Mouse (Mus musculus) liver, embryonic 13.5 days (tissue): Measurements from ENCODE around the gene Usp34. TPM values are rescaled to one million over a fixed set of nuclear protein-coding genes. Genes with fewer than 3 reads are reported as not detected.
"Not testable (repeated sequence)": the region's sequence is repeated elsewhere in the genome, so short reads cannot be mapped to it uniquely, and the experiment has no call there.

ENCODE experiments used
- ATAC-seq: fragments of 200-750 bp; cut with Nextera tagmentation; 2 replicates; pipeline ENCODE4 v1.8.0; 2017; ENCODE audit warnings: low read depth, mild to moderate bottlenecking, moderate number of reproducible peaks, moderate library complexity
- DNase-seq: peaks from one replicate; pipeline ENCODE4 v3.0.0; 2022
- H3K27ac ChIP-seq: fragments of 300-500 bp; sonication (generic); 2 replicates; pipeline ENCODE4 v1.5.1; 2015; ENCODE audit warnings: moderate library complexity, mild to moderate bottlenecking, inconsistent platforms
- H3K27me3 ChIP-seq: fragments of 300-500 bp; sonication (generic); 2 replicates; pipeline ENCODE4 v1.6.1; 2015; ENCODE audit warnings: mild to moderate bottlenecking, inconsistent platforms
- H3K36me3 ChIP-seq: fragments of 300-500 bp; sonication (generic); 2 replicates; pipeline ENCODE4 v1.6.1; 2015; ENCODE audit warnings: mild to moderate bottlenecking, inconsistent platforms
- H3K4me1 ChIP-seq: fragments of 300-500 bp; sonication (generic); replicated peaks from 2 replicates; pipeline ENCODE4 v1.6.1; 2015; ENCODE audit warnings: inconsistent platforms
- H3K4me2 ChIP-seq: fragments of 300-500 bp; sonication (generic); 2 replicates; pipeline ENCODE4 v1.6.1; 2015; ENCODE audit warnings: inconsistent platforms, mild to moderate bottlenecking, moderate library complexity
- H3K4me3 ChIP-seq: fragments of 300-500 bp; sonication (generic); replicated peaks from 2 replicates; pipeline ENCODE4 v1.5.1; 2015; ENCODE audit warnings: mild to moderate bottlenecking, inconsistent platforms
- H3K9ac ChIP-seq: fragments of 300-500 bp; sonication (generic); 2 replicates; pipeline ENCODE4 v1.6.1; 2015; ENCODE audit warnings: mild to moderate bottlenecking, inconsistent platforms
- H3K9me3 ChIP-seq: fragments of 300-500 bp; sonication (generic); replicated peaks from 2 replicates; pipeline ENCODE4 v1.6.1; 2016; ENCODE audit warnings: inconsistent platforms
- WGBS: fragments of 180-500 bp; shearing (Covaris S2); methylation state at CpG from one replicate; pipeline ENCODE4 v1.1.7; 2015; ENCODE audit not compliant: insufficient replicate concordance; 5-methylcytosine and 5-hydroxymethylcytosine counted together
- polyA plus RNA-seq: library from polyadenylated mRNA; unstranded; fragments of >200 nt; fragmentation: Nextera tagmentation; extraction: Ambion mirVana; gene quantifications from 2 replicates; pipeline ENCODE4 v1.2.1, GENCODE M21; 2015

The Usp34 gene
- 9.4 and 9.5 TPM in 2 replicates for polyA plus RNA-seq

DNA sequence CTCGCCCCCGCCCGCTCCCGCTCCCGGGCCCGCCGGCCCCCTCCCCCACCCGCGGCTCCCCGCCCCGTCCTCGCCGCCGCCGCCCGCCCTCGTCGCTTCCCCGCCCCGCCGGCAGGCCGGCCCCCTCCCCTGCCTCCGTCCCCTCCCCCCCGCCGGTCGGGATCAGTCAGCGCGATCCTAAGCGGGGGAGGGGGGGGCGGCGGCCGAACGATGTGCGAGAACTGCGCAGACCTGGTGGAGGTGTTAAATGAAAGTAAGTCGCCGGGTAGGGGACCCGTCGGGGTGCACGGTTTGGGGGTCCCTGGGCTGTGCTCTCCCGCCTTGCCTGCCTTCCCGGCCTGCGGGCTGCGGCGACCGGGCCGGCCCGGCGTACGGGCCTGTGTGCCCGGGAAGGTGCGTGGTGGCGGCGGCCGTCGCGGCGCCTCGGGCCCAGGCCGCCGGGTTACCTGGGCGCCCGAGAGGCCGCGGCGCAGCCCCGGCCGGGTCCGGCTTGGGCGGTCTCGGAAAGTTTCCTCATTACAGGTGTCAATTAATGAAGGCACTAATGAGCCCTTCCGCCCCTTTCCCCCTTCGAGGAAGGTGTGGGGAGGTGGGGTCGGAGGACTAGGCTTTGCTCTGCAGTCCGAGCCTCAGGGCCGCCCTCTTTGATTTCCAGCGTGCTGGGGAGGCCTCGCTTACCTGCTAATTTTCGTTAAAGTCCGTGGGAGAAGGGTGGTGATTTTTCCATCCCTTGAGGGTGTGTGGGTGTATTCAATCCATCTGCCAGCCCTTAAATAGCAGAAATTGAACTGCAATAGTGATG, at the start of gene Usp34:
Gene Usp34, plus strand, starts transcription at position 132 of the 802 bp plus-strand sequence.
- Histone ChIP-seq H3K27me3 (no peaks in the 10 kb centered on the region), H3K4me2 (peak within 1 kb of the TSS; percentile 82), H3K4me3 (peak within 1 kb of the TSS; percentile 98), H3K9me3 (no peaks in the 10 kb centered on the region), H3K36me3 (peaks cover 12% of the 10 kb centered on the region; the same call in 1 of the 2 replicates), H3K9ac (peak within 1 kb of the TSS; percentile 98), H3K4me1 (peaks cover 41% of the 10 kb centered on the region), H3K27ac (peak within 1 kb of the TSS; percentile 98)
- DNase-seq (peak; percentile 39), ATAC-seq (peak; percentile 56)
- under 1% methylated on average over 52 of the region's 80 CpGs for WGBS

DNA sequence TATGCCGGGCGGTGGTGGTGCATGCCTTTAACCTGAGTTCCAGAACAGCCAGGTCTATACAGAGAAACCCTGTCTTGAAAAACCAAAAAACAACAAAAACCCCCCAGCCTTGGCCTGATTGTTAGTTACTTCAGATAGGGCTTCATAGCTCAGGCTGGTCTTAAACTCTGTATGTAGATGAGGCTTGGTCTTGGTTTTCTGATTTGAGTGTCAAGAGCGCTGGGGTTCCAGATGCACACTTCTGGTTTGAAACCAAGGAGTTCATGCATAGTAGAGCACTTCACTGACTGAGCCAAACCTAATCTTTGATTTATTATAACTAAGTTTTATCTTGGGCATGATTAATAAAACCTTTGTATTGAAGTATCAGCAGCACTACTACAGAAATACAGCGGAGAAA, 47.6 kb upstream of the Usp34 start:
- DNase-seq: no peak
- Histone ChIP-seq H3K27ac (no peak overlapping the region), H3K36me3 (peaks cover 38% of the 10 kb centered on the region), H3K4me2 (peak overlapping the region; percentile 94), H3K4me3 (peak overlapping the region; percentile 43), H3K27me3 (no peaks in the 10 kb centered on the region), H3K9ac (peak overlapping the region; percentile 49), H3K4me1 (peaks cover 55% of the 10 kb centered on the region), H3K9me3 (no peaks in the 10 kb centered on the region)
- ATAC-seq: no peak
- WGBS: 76% methylated on average over 4 of the region's 4 CpGs

DNA sequence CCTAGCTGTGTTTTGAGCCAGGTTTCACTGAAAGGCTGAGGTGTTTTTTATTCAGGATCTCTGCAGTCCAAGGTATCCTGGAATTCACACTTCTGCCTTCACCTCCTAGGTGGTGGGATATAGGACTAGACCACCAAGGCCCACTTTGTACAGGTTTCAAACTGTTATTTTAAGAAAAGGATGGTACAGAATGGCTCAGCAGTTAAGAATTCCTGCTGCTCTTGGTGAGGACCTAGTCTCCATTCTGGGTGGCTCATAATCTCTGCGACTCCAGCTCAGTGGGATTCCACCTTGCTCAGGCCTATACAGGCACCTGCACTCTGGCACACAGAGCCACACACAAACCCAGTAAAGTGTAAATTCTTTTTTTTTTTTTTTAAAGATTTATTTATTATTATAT, 47.2 kb upstream of the Usp34 start:
- H3K9me3 ChIP-seq: no peaks in the 10 kb centered on the region
- peaks cover 51% of the 10 kb centered on the region for H3K4me1 ChIP-seq
- peak overlapping the region; percentile 44; the same call in 1 of the 2 replicates for H3K9ac ChIP-seq
- no peak for ATAC-seq
- H3K4me2 ChIP-seq: peak overlapping the region; percentile 94
- 70% methylated on average over 1 of the region's 1 CpGs for WGBS
- H3K27ac ChIP-seq: no peak overlapping the region
- DNase-seq: no peak
- peaks cover 41% of the 10 kb centered on the region for H3K36me3 ChIP-seq
- H3K27me3 ChIP-seq: no peaks in the 10 kb centered on the region
- H3K4me3 ChIP-seq: peak overlapping the region; percentile 43

DNA sequence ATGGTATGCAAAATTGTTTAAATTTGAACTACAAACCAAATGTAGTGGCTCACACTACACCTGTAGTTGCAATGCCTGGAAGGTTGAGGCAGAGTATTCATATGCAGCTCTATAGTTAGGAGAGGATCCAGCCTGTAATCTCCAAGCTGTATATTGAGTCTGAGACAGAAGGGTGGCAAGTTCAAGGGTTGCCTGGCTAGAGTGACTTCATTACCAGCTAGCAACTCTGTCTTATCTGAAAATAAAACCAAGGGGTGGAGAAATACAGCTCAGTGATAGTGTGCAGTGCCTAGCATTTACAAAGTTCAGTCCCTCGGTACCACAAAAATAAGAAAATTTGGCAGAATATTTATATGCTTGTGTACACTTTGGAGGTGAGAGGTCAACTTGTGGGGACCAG, 46.5 kb upstream of the Usp34 start:
- Histone ChIP-seq H3K36me3 (peaks cover 48% of the 10 kb centered on the region), H3K4me1 (peaks cover 46% of the 10 kb centered on the region), H3K9me3 (no peaks in the 10 kb centered on the region), H3K9ac (peak overlapping the region; percentile 42; the same call in 1 of the 2 replicates), H3K4me2 (peak overlapping the region; percentile 94), H3K4me3 (peak overlapping the region; percentile 19), H3K27ac (peak overlapping the region; percentile 53; the same call in 1 of the 2 replicates), H3K27me3 (no peaks in the 10 kb centered on the region)
- 25% methylated on average over 1 of the region's 1 CpGs for WGBS
- ATAC-seq: no peak
- no peak for DNase-seq

DNA sequence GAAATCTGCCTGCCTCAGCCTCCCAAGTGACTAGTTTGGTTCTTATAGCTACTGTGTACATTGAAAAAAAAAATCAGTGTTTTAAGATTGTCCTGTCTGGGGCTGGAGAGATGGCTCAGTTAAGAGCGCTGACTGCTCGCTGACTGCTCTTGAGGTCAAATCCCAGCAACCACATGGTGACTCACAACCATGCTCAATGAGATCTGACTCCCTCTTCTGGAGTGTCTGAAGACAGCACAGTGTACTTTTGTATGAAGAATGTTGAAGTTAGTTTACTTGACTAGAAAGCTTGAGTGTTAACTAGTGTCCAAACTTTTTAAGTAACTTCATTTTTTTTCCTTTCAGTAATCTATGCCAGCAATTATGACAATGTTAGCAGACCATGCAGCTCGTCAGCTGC, 45.2 kb upstream of the Usp34 start:
- peaks cover 61% of the 10 kb centered on the region for H3K36me3 ChIP-seq
- H3K27me3 ChIP-seq: no peaks in the 10 kb centered on the region
- WGBS: 64% methylated on average over 3 of the region's 3 CpGs
- no peak overlapping the region for H3K4me3 ChIP-seq
- ATAC-seq: no peak
- peaks cover 46% of the 10 kb centered on the region for H3K4me1 ChIP-seq
- DNase-seq: no peak
- no peak overlapping the region for H3K27ac ChIP-seq
- H3K4me2 ChIP-seq: no peak overlapping the region
- no peaks in the 10 kb centered on the region for H3K9me3 ChIP-seq
- no peak overlapping the region for H3K9ac ChIP-seq

DNA sequence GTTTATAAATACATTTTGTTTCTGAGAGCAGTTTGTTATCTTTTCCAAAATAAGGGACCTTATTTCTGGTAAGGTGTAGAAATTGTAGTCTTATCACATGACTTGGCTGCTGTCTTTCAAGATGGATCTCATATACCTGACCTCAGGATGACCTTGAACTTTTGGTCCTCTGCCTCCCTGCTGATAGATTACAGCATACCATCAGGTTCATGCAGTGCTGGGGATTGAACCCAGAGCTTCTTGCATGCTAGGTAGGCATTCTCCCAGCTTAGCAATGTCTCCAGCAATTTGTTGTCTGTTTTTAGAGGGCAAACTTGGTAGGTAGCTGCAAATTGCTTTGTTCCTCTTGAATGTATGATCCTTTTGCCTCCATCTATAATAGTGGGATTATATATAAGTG, 41.7 kb upstream of the Usp34 start:
- H3K36me3 ChIP-seq: peaks cover 79% of the 10 kb centered on the region
- peaks cover 23% of the 10 kb centered on the region for H3K4me1 ChIP-seq
- no peak overlapping the region for H3K27ac ChIP-seq
- no peak overlapping the region for H3K4me2 ChIP-seq
- no peaks in the 10 kb centered on the region for H3K9me3 ChIP-seq
- no peak for DNase-seq
- no peaks in the 10 kb centered on the region for H3K27me3 ChIP-seq
- no peak overlapping the region for H3K4me3 ChIP-seq
- no peak overlapping the region for H3K9ac ChIP-seq
- no peak for ATAC-seq

DNA sequence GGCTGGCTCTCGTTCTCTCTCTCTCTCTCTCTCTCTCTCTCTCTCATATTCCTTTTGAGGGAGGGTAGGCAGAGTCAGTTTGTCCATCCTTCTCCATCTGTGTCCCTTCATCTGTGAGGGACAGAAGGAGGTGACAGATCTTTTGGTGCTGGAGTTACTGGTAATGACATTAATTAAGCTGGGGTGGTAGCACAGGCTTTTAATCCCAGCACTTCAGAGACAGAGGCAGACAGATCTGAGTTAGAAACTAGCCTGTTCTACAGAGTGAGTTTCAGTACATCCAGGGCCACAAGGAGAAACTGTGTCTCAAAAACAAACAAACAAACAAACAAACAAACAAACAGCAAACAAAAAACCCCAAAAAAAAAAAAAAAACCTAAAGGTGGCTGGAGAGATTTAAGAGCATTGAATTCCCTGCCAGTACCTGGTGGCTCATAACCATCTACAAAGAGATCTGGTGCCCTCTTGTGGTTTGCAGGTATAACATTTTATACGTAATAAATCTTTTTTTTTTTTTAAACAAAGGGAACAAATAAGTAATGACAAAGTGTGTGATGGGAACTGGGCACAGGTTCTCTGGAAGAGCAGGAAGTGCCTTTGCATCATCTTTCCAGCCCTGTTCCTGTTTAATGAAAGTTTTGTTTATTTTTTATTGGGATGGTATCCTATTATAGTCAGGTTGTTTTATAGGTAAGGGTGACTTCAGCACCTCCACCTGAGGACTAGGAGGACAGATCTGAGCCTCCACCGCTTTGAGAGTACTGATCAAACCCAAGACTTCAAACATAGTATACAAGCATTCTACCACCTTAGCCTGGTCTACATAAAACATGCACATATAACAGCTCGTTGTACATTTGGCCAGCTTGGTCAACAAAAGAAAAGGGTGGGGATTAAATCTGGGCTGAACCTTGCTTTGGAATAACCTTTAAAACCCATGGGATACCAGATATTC, 34.6 kb upstream of the Usp34 start:
- DNase-seq (no peak), ATAC-seq (0 out of 2 replicates have a peak, but pooled peaks have one; percentile 10)

DNA sequence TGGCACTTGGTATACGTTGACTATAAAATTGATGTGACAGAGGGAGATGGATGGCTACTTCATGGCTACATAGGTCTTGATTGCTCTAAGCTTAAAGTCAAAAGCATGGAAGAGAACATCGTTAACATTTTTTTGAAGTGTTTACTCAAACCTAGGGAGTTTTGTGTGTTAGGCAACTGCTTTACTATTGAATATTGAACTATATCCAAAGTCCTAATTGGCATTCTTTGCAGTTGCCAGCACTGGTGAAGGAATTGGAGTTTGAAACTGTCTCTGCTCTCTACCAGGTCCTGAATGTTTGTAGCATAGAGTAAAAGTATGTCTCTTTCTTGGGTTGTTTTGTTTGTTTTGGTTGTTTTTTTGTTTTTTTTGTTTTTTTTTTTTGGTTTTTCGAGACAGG, 30.9 kb upstream of the Usp34 start:
- no peak for DNase-seq
- WGBS: 75% methylated on average over 3 of the region's 3 CpGs
- H3K36me3 ChIP-seq: peaks cover 95% of the 10 kb centered on the region

More for the DNA sequence above, 34.6 kb upstream of the Usp34 start:
- Histone ChIP-seq H3K4me1 (no peaks in the 10 kb centered on the region), H3K27ac (no peak overlapping the region), H3K9ac (no peak overlapping the region), H3K4me2 (no peak overlapping the region), H3K9me3 (no peaks in the 10 kb centered on the region), H3K27me3 (no peaks in the 10 kb centered on the region), H3K36me3 (peaks cover 86% of the 10 kb centered on the region), H3K4me3 (no peak overlapping the region)
- 77% methylated on average over 4 of the region's 4 CpGs for WGBS

DNA sequence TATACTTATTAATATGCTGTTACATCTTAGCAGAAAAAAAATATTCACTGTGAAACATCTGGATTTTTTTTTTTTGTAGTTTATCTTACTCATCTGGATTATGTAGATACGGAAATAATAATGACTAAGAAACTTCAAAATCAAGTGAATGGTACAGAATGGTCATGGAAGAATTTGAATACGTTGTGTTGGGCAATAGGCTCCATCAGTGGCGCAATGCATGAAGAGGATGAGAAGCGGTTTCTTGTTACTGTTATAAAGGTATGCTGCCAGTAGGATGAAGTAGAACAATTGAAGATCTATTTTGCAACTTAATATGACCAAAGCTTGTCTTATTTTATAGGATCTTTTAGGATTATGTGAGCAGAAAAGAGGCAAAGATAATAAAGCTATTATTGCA, 22.2 kb upstream of the Usp34 start:
- Histone ChIP-seq H3K4me1 (no peaks in the 10 kb centered on the region), H3K9me3 (no peaks in the 10 kb centered on the region), H3K4me2 (no peak overlapping the region), H3K9ac (no peak overlapping the region), H3K4me3 (no peak overlapping the region), H3K27ac (no peak overlapping the region), H3K27me3 (no peaks in the 10 kb centered on the region), H3K36me3 (peaks cover 92% of the 10 kb centered on the region)
- DNase-seq: no peak
- WGBS: 88% methylated on average over 4 of the region's 4 CpGs
- no peak for ATAC-seq

More for the DNA sequence above, 30.9 kb upstream of the Usp34 start:
- H3K9me3 ChIP-seq: no peaks in the 10 kb centered on the region
- no peak overlapping the region for H3K9ac ChIP-seq
- no peak overlapping the region for H3K4me3 ChIP-seq
- no peaks in the 10 kb centered on the region for H3K27me3 ChIP-seq
- H3K4me2 ChIP-seq: no peak overlapping the region
- H3K4me1 ChIP-seq: no peaks in the 10 kb centered on the region
- no peak overlapping the region for H3K27ac ChIP-seq
- no peak for ATAC-seq

DNA sequence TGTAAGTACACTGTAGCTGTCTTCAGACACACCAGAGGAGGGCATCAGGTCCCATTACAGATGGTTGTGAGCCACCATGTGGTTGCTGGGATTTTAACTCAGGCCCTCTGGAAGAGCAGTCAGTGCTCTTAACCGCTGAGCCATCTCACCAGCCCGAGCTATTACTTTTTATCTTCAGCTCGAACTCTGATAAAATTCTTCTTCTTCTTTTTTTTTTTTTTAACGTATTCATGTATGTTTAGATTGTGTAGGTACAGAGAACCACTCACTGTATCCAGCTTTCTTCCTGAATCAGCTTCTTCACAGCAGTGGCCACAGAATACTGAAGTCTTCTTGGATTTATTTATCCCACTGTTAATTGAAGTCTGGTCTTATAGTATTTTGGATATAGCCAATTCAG, 17.8 kb upstream of the Usp34 start:
- H3K9me3 ChIP-seq, H3K27me3 ChIP-seq, H3K4me3 ChIP-seq, DNase-seq, ATAC-seq, H3K27ac ChIP-seq, H3K4me1 ChIP-seq, H3K4me2 ChIP-seq, H3K9ac ChIP-seq: not testable (repeated sequence)
- 68% methylated on average over 4 of the region's 4 CpGs for WGBS
- H3K36me3 ChIP-seq: peaks cover 92% of the 10 kb centered on the region

DNA sequence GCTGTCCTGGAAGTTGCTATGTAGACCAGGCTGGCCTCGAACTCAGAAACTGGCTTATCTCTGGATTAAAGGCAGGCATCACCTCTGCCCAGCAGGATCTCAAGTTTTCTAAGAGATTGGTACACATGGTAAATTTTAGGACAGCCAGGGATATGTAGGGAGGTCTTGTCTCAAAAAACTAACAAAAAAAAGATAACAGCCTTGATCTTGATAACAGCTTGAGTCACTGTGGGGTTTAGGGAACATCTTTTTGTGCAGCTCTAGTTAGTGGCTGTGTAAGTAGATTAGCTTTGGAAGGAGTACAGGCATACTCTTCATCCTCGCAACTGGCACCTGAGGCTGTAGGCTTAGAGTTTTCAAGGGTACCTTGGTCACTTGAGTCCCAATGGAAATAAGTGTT, 9.3 kb upstream of the Usp34 start:
- Histone ChIP-seq H3K4me2 (no peak overlapping the region), H3K27me3 (no peaks in the 10 kb centered on the region), H3K9me3 (no peaks in the 10 kb centered on the region), H3K36me3 (peaks cover 64% of the 10 kb centered on the region), H3K9ac (no peak overlapping the region), H3K4me3 (no peak overlapping the region), H3K27ac (no peak overlapping the region), H3K4me1 (peaks cover 3% of the 10 kb centered on the region; the same call in 1 of the 2 replicates)
- WGBS: 81% methylated on average over 2 of the region's 2 CpGs
- DNase-seq (no peak), ATAC-seq (0 out of 2 replicates have a peak, but pooled peaks have one; percentile 21)
